Mouse (Mus musculus) adipocyte (in vitro differentiated cells): ENCODE data around the gene Srsf10.

Source experiments
- DNase-seq: peaks from one replicate; pipeline ENCODE4 v3.0.0-alpha.2; 2016; ENCODE audit warnings: low spot score

Gene Srsf10

GRCm38 (mm10) chr4:135918635-135919279 lies 63.2 kb downstream of the Srsf10 start:
- no peak for DNase-seq

GRCm38 (mm10) chr4:135919280-135919639 lies 63.7 kb downstream of the Srsf10 start:
- DNase-seq: no peak
